Mouse (Mus musculus): Measurements from ENCODE around the gene Slc26a8. TPM values are rescaled to one million over a fixed set of nuclear protein-coding genes. Genes with fewer than 3 reads are reported as not detected.
A peak's percentile ranks its signal among the peaks of the same experiment; 100 is the strongest.
"Not testable (repeated sequence)": the region's sequence is repeated elsewhere in the genome, so short reads cannot be mapped to it uniquely, and the experiment has no call there.

Gene Slc26a8
- polyA plus RNA-seq (2012; rRNA removed), result 8.6 TPM in 2 replicates

DNA sequence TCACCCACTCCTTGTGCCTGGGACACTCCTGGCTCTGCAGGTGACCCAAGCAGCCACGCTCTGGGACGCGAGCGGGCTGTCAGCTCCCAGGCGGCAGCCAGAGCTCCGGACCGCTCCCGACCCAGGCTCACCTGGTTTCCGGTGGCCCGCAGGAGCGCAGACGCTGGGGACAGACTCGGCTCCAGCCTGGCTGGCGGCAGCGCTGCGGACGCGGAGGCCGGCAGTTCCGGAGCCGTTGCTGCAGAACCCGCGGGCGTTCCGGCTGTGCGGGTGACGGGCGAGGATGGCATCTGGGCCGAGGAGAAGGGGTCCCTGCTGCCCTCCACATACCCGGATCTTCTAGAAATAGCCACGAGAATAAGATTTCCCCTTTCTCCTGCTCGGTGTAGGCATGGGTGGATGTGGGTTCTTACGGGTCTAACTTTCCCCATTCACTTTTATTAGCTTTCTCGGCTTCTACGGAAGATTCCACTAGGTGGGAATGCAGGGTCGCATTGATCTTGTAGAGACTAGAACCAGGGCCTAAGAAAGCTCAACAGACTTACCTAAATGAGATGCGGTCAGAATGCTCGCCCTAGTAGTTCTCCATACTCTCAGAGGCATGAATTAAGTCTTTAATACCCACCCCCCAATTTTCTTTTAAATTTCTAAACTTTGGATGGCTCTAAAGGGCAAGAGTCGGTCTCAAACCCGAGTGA is at the start of gene Slc26a8:
TSS of gene Slc26a8 (minus strand) at position 648 of the 698 bp plus-strand sequence.
- no peak for DNase-seq (ENCODE audit: extremely low spot score in 1 of 2, low spot score in 1 of 2)

DNA sequence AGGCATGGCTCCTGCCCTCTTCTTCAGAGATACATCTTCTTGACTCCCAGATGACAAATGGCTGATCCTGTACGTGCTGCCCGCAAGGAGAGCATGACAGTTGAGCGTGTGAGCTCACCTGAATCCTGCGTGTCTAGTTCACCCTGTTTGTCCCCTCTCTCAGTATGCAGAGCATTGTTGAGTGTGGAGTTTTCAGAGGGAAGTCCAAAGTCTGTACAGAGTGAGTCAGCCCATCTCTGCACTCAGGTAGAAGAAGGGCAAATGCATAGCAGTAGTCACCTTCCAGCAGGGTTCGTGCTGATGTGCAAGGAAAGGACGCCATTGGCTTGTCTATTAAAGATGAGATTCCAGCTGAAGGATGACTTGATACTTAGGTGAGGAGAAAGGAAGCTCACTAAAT is 49.2 kb upstream of the Slc26a8 start:
- no peak for DNase-seq (ENCODE audit: extremely low spot score in 1 of 2, low spot score in 1 of 2)

DNA sequence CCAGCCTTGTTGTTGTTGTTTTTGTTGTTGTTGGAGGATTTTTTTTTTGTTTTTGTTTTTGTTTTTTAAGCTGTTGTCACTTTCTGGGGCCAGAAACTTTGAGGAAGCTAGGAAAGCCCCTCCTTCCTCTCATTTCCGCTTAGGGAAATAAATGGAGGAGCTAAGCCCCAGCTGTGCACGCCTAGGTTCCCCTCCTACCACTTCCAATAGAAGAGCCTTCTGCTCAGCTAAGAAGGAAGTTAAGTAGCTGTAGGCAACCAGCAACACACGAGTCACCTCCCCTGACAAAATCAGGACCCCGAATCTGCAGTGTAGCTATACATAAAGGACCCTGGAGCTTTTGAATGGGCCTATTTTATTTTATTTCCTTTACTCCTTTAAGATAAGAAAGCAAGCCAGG is 47.9 kb upstream of the Slc26a8 start:
- DNase-seq (ENCODE audit: extremely low spot score in 1 of 2, low spot score in 1 of 2), result no peak

DNA sequence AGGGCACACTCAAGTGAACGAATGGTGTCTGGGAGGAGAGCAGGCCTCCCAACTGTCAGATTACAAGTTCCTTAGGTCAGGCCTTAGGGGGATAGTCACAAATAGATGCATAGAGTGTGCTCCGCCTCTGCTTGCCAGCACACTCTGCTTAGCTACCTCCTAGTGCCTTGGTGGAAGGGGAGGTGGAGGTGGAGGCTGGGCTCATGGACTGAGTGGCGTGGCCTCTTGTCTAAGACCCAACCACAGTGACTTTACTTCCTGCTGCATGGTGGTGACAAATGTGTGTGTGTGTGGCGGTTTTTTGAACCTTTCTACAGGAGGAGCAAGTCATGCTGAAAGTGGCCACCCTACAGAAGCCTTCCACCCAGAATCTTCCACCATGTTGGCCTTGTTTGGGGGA is 46.5 kb upstream of the Slc26a8 start:
- no peak for DNase-seq (ENCODE audit: extremely low spot score in 1 of 2, low spot score in 1 of 2)

DNA sequence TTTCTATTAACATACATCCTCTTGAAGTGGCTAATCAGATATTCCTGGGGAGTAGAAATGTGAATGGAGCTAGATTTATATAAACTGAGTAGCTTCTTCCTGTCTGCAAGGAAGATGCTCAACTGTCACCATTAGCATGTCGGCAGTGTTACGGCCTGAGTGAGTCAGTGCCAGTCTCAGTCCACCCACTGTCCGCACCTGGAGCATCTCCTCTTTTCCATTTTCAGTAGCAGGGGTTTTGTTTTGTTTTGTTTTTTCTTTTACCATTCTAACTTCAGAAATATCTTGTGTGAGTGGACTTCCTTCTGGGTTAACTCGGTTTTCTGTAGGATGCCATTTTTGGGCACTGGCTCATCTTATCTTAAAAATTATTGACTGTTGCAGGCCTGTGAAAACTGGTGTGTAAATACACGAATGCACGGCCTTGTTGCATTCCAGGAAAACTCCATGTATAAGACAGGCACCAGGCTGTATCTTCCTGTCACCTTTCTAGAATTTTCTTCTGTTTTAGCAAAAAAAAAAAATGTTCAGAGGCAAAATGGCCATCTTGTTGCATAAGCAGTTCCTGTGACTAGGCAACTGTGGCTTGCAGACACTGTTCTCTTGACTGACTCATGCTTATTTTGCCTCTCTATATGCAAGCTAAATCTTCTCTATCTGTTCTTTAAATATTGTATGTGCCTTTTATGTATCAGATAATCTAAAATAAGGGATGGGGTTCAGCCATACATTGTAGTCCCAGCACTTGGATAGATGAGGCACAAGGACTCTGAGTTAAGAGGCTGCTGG is 45.5 kb upstream of the Slc26a8 start:
- DNase-seq (ENCODE audit: extremely low spot score in 1 of 2, low spot score in 1 of 2), result peak in 1 of 2 experiments; percentile 47

DNA sequence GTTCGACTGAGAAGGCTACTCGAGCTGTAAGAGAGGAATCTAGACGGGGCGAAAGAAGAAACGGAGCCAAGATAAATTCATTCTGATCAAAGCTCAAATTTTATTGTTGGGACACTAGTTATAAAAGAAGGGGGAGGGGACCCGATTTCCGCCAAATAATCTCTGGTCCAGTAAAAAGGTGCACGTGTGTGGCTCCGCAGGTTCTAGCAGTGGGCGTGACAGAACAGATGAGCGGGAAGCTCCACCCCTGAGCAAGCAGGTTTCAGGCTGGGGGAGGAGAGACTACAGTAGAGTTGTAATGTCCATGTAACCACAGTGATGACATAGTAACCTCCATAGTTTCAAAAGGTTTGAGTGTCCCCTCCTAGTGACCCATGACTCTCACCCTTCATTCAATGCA is 37.5 kb upstream of the Slc26a8 start:
- not testable (repeated sequence) for DNase-seq (ENCODE audit: extremely low spot score in 1 of 2, low spot score in 1 of 2)

DNA sequence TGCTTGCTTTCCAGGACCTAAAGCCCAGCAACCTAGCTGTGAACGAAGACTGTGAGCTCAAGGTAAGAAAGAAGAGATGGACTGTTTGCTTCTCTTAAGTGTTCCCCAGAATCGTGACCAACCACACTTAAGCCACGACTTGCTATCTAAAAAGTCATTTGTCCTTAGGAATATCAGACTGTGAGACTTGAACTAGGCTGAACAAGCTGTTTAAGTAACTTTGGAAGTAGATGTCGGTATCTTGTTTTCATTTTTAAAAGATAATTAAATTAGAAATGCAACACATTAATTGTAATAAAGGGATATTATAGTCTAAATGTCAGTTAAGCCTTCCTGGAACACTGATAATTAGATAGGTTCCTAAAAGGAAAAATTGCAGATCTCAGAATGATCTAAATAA is 35.8 kb upstream of the Slc26a8 start, which contains the start of gene AC170998.1:
TSS of gene AC170998.1 (plus strand) at position 301 of the 400 bp plus-strand sequence.
- no peak for DNase-seq (ENCODE audit: extremely low spot score in 1 of 2, low spot score in 1 of 2)

DNA sequence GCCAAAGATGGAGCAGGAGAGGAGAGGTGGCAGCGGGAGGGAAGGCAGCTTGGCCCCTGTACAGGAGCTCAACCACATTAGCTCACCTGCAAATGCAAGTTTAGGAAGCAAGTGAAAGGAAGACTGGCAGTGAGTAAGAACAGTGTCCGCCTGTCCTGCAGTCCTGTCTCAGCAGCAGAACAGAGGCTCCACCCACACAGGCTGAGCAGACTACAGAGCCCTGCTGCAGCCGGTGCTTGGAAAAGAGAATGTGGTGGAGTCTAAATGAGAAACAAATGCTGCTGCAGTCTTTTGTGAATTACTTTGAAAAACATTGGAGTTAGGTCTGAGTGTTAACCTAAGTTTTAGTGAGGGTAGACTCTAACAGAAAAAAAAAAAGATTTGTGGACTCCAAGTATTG is 27.5 kb upstream of the Slc26a8 start:
- DNase-seq (ENCODE audit: extremely low spot score in 1 of 2, low spot score in 1 of 2), result no peak

DNA sequence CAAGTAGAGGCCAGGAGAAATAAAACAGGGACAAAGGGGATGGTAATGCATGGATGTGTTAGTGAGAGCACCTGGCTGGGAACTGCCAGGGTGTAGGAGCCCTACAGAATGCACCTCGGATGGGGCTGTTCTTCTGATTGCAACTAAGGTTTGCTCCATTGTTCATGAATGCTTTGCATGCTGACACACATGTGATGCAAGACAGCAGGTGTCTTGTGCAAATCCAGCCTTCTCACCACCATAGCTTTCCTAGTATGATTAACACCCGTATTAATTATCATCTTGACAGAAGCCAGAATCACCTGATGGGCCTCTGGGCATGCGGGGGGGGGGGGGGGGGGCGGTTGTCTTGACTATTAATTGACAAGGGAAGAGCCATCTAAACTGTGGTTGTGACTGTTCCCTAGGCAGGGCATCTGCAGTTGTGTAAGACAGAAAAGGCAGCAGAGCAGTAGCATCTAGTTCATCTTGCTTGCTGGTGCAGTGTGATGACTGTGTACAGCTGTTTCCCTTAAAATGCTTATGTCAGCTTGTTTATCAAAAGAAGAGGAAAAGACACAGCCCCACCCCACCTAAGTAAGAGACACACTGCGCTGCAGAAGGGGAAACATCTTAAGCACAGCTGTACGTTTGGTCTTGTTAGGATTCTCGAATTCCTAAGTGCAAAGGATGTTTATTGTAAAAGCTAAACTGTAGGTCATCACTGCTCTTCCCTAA is 26.0 kb upstream of the Slc26a8 start:
- no peak for DNase-seq (ENCODE audit: extremely low spot score in 1 of 2, low spot score in 1 of 2)

DNA sequence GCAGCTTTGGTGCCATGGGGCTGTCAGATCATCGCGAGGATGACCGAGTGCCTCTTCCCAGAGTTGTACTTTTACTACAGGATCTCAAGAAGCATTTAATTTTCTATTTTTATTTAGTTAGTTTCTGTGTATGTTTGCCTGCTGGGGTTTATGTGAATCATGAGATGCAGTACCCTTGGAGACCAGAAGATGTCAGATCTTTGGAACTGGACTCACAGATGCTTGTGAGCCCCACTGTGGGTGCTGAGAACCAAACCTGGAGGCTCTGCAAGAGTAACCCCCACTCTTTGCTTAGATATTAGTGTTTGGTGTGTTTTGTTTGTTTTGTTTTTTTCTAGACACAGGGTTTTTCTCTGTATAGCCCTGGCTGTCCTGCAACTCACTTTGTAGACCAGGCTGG is 24.0 kb upstream of the Slc26a8 start:
- no peak for DNase-seq (ENCODE audit: extremely low spot score in 1 of 2, low spot score in 1 of 2)

DNA sequence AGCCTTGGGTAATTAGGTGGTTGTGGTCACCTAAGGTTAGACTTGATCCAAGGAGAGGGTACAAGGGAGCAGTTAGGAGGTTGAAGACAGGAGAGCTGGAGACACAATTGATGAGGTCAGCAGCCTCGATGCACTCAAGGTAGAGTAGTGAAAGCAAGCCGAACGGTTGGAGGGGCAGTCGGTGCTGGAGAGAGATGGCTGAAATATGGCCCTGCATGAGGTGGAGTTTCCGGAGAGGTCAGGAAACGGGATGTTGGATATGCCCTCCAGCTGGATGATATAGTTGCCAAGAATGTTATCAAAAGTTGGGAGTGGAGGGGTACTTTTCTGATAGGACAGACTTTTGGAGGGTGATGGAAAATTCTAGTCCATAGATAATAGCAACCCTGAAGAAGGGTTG is 22.3 kb upstream of the Slc26a8 start:
- no peak for DNase-seq (ENCODE audit: extremely low spot score in 1 of 2, low spot score in 1 of 2)

DNA sequence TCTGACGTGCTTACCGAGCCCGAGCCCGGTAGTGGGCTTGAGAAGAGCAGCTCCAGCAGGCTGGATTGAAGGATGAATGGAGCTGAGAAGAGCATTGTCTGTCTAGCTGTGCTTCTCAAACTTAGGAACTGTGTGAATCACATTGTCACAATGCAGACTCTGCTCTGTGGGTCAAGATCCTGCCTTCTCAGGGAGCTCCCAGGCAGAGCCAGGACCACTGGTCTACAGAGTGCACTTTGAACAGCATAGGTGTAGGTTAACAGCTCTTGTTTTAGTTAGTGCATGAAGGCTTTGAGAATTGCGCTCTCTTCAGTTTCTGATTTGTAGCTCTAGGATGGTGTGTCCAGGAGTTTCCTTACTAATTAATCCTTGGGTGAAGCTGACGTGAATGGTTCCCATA is 21.2 kb upstream of the Slc26a8 start:
- no peak for DNase-seq (ENCODE audit: extremely low spot score in 1 of 2, low spot score in 1 of 2)

DNA sequence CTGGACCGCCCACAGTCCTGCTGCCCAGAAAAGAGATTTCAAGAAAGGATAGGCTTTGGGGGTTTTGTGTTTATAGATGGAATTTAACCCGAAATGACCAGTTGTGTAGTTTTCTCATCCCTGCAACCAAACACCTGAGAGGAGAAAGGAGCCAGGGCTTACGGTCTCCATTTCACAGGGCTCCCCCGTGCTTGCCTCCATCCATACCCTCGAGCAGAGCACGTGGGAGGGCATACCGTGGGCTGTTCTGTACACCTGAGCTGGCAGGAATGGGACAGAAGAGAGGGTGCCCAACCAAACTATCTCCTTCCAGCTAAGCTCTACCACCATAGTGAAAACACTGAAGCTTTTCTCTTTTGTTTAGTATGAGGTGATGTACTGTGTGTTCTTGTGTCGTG is 20.3 kb upstream of the Slc26a8 start:
- DNase-seq (ENCODE audit: extremely low spot score in 1 of 2, low spot score in 1 of 2), result no peak

DNA sequence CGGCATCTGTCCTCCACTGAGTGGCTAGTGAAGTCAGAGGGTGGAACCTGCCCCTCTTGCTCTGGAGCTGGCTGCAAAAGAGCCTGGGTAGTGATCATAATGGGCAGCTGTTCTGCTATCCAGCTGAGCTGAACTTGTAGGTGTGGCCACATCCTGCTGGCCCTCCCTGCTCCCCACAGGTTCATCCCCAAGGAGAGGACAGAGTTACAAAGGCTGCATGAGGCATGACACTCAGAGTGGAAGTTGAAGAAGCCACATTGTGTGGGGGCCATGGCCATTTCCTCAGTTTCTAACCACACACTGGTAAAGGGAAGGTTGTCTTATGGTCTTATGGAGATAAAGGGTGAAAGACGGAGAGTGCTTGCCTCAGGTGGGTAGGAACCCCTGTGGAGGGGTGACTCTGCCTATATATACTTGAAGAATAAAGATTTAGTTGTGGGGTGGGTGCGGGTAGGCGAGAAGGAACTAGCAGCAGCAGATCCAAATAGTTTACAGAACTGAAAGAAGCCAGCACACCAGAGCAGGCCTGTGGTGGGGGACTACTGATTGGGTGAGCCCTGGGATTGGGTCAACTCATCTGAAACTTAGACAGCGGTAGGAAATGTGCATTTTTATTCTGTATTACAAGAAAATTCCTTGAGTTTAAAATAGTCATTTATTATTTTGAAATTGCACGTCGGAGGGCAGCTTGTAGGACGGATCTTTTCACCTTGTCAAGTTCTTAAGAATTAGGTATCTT is 19.7 kb upstream of the Slc26a8 start:
- no peak for DNase-seq (ENCODE audit: extremely low spot score in 1 of 2, low spot score in 1 of 2)

DNA sequence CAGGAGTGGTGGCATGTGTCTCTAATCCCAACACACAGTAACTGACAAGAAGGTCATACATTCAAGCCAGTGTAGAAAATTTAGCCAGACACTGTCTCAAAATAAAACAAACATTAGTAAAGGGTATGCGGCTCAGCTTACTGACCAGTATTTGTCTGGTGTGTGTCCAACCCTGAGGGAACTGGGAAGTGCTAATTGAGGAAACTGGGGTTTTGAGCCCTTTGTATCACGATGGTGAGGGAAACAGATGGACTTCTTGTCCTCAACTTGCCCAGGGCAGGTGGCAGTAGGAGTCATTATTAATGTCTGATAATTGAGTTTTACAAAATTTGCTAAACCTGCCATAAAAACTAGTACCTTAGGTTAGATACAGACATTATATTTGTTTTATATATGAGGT is 19.0 kb upstream of the Slc26a8 start:
- no peak for DNase-seq (ENCODE audit: extremely low spot score in 1 of 2, low spot score in 1 of 2)

DNA sequence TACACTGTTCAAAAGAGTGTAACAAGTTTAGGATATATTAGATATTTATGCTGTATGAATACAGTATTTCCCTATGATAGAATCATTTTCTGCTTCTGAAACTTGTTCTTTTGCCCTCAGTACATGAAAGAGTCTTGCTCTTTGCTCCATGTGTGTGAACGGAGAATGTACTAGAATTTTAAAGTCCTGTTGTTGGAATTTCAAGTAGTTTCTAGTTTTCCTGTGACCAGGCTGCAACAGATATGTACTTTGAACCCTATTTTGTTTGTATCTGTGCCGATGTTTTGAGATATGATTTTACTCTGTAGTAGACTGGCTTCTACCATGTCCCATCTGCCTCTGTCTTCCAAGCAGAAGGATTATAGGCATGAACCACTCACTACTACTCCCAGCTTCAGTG is 17.8 kb upstream of the Slc26a8 start:
- no peak for DNase-seq (ENCODE audit: extremely low spot score in 1 of 2, low spot score in 1 of 2)

DNA sequence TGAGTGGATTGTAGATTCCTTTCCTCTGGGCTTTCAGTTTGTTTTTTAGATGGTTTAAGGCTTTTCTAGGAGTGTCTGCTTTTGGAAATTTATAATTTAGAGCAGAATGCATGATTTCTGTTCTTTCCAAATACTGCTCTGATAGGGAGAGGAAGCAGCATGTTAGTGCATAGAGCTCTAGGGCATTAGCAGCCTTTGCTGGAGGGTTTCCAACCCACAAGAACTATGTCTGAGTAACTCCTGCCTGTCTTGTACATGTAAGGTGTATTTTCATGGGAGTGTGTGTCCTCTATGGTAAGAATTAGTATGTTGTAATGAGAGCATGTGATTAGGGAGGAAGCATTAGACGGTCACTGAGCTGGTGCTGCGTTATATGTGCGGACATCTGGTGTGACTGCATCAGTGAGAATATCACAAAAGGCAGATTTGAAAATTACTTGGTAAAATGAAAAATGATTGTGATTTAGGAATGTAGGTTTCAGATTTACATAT is 17.1 kb upstream of the Slc26a8 start:
- no peak for DNase-seq (ENCODE audit: extremely low spot score in 1 of 2, low spot score in 1 of 2)

DNA sequence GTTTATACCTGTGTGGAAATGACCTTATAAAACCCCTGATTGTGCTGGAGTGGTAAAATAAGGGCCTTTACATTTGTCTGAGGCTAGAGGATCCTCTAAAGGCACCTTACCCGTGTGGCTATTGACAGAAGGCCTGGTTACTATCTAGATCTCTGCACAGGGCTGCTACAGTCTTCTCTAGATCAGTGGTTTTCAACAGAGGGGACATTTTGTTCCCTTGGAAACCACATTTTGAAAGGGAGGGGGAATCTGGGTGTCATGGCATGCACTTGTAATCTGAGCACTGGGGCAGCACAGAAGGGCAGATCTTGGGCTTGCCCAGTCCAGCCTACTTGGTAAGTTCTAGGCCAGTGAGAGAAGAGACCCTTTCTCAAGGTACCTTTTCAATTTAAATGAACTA is 16.7 kb upstream of the Slc26a8 start:
- DNase-seq (ENCODE audit: extremely low spot score in 1 of 2, low spot score in 1 of 2), result no peak

DNA sequence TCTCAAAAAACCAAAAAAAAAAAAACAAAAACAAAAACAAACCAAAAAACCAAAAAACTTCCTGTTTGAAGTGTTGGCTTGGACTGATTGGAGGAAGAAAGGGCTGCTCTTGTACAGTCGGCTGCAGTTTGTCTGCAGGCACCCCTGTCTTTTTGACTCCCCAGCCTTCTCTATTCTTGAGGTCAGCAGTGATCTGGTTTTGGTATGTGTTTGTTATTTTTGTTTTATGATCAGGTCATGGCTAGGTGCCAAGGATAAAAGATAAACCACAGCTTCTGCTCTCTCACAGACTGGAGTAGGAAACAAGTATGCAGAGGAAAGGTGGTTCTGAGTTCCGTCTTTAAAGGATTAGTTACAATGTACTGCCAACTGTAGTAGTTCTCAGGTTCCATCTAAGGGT is 12.6 kb upstream of the Slc26a8 start:
- DNase-seq (ENCODE audit: extremely low spot score in 1 of 2, low spot score in 1 of 2), result no peak

DNA sequence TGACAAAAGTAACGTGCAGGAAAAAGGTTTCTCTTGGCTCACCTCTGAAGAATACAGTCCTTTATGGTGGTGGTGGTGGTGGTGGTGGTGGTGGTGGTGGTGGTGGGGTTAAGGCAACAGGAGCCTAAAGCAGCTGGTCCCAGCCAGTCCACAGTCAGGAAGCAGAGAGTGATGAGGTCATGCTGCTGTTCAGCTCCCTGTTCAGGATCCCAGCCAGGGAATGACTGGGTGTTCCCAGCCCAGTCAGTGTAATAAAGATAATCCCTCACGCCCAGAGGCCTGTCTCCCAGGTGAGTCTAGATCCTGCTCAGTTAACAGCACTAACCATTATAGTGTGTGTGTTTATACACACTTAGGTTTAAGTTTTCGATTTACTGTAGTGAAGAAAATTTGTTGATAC is 11.7 kb upstream of the Slc26a8 start:
- DNase-seq (ENCODE audit: extremely low spot score in 1 of 2, low spot score in 1 of 2), result no peak

DNA sequence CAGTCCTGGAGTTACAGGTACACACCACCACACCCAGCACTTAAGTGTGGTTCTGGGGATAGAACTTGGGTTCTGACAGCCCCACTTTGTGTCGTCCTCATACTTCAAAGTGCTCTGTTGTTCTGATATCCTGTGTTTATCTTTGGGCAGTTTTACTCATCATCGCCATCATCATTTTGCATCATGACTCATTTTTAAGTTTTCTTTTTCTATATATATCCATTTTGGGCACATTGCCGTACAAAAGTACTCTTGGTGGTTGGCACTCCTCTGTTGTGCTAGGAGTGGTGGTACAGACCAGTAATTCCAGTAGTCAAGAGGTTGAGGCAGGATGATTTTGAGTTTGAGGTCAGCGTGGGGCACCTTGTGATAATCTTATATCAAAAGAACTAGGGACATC is 11.1 kb upstream of the Slc26a8 start:
- DNase-seq (ENCODE audit: extremely low spot score in 1 of 2, low spot score in 1 of 2), result no peak
